Mouse (Mus musculus): Measurements from ENCODE around the gene Uxs1. TPM values are rescaled to one million over a fixed set of nuclear protein-coding genes. Genes with fewer than 3 reads are reported as not detected.

The Uxs1 gene
- polyA plus RNA-seq, 1 experiment from 2014 or later, result 33.6 TPM

Other genes with a start within 250 kb of the Uxs1 start
- 93.9 and 107 TPM in 2 replicates for gene 1500015O10Rik, start 97.2 kb downstream of the Uxs1 start, polyA plus RNA-seq (2014; fragmentation: Nextera tagmentation; extraction: Ambion mirVana)
- gene Tpp2, start 105.8 kb upstream of the Uxs1 start, polyA plus RNA-seq (2014; fragmentation: Nextera tagmentation; extraction: Ambion mirVana), result 50.6 and 52.8 TPM in 2 replicates
- 1.2 and 2.4 TPM in 2 replicates for gene Mettl21c, start 192.2 kb upstream of the Uxs1 start, polyA plus RNA-seq (2014; fragmentation: Nextera tagmentation; extraction: Ambion mirVana)
- gene Gm8251, start 234.1 kb upstream of the Uxs1 start, polyA plus RNA-seq (2014; fragmentation: Nextera tagmentation; extraction: Ambion mirVana), result 0.03 and 0.11 TPM in 2 replicates

Data from embryonic facial prominence, embryonic 14.5 days (tissue).